Mouse (Mus musculus) c-Kit-positive CD71-positive TER-119-negative erythroid progenitor cells, embryonic 14.5 days (primary cell): ENCODE measurements around the gene Zfyve1.
A peak's percentile ranks its signal among the peaks of the same experiment; 100 is the strongest.

Experiments
- DNase-seq: peaks from one replicate; pipeline ENCODE4 v3.0.0-alpha.2; 2013; ENCODE audit warnings: low read depth

Gene Zfyve1

GRCm38 (mm10) chr12:83580283-83580682, 16.7 kb downstream of the Zfyve1 start:
- no peak for DNase-seq

DNA sequence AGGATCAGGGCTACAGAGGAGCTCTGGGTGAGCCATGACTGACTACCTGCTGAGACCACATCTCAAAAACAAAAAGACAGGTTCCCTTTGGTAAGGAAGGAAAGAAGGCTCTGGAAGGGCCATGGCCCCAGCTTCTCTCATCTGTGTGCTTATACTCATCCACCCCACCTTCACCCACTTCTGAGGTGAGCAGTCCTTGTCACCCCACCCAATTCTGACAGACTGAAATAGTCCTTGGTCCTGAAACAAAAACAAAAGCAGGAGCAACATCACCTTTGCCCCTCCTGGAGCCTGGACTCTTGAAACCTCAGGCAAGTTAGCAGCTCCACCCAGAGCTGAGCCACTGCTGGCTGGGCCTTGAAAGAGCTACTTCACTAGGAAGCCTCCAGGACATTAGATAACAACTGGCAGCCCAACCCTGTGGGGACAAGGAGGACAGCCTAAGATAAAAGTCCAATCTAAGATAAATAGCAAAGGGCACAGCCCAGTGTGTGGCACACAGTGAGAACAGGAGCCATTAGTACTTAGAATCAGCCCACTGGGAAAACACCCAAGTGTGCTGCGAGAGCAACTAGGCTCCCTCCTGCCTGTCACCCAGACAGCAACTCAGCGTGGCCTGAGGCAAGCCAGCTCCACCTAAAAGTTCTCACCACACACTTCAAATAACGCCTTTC, 18.0 kb downstream of the Zfyve1 start:
- DNase-seq, result peak; percentile 87

DNA sequence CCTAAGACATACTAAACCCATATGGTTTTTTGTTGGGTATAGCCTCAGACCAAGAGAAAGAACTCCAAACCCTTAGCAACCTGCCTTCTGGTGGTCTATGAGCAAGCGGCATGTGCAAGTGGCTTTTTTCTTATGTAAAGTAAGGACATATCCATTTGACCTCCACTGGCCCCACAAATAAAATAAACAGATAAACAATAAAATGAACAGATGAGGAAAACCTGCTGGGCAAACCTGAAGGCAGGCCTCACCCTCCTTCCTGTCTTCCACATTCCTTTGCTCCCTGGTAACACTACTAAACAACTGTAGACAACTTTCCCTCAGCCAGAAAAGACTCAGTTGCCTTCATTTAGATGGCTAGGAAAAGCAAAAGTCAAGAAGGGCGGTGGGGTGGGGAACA, 18.7 kb downstream of the Zfyve1 start:
- DNase-seq, result no peak

GRCm38 (mm10) chr12:83577445-83577844, 19.6 kb downstream of the Zfyve1 start:
- DNase-seq, result no peak

GRCm38 (mm10) chr12:83572717-83573116, 24.3 kb downstream of the Zfyve1 start:
- no peak for DNase-seq

DNA sequence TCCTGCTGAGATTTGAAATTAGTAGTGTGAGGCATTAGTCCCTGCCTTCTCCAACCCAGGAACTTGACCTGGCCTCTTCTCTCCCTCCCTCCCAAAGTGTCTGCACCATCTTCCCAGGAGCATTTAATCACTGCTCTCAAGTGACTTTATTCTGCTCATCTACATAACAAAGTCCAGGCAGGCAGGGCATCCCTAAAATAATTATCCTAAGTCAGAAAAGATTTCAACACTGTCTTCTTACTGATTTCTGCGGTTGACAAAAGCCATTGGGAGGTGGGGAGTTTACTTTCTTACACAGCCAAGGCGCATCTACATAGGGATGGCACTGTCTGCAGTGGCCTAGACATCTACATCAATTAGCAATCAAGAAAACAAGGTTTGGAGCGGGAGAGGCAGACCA, 27.2 kb downstream of the Zfyve1 start:
- no peak for DNase-seq

DNA sequence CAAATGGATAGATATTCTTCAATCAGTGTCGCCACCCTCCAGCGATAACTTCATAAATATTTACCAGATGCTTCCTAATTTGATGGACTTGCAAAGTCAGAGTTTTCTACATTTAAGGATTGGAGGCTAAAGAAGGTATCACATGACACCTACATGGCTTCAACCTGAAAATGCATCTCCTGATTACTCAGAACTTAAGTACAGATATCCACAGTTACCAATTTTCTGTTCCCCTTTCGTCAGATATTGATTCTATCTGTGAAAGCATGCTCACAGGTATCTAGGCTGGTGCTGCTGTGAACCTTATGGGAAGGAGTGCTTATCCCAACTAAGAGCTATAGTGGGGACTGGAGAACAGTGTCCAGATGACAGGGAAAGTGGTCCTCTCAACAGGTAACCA, 34.4 kb downstream of the Zfyve1 start:
- DNase-seq, result no peak

GRCm38 (mm10) chr12:83560189-83560588, 36.8 kb downstream of the Zfyve1 start:
- peak; percentile 50 for DNase-seq

DNA sequence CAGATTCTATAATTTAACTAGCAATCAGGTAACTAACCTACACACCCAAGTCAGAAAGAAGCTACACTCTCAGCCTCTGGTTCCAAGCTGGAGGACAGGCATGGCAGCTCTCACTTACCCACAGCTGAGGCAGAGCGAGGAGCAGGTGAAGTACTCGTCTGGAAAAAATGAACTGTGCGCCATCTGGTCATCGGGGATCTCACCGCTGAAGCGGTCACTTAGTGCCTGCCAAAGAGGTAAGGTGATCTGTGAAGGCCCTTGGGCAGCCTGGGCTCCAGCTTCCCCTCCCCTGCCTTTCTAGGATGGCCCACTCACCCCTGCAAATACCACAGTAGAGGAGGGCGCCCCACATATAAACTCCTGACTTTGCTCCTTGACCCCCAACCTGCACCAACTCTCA, 38.5 kb downstream of the Zfyve1 start:
- no peak for DNase-seq

GRCm38 (mm10) chr12:83555605-83556004, 41.4 kb downstream of the Zfyve1 start:
- DNase-seq, result no peak

GRCm38 (mm10) chr12:83553816-83554215, 43.2 kb downstream of the Zfyve1 start:
- no peak for DNase-seq

- no peak for DNase-seq
These were observed 45.7 kb downstream of the Zfyve1 start for GRCm38 (mm10) chr12:83551305-83551704.

- no peak for DNase-seq
These were observed 52.2 kb downstream of the Zfyve1 start for GRCm38 (mm10) chr12:83544791-83545190.

DNA sequence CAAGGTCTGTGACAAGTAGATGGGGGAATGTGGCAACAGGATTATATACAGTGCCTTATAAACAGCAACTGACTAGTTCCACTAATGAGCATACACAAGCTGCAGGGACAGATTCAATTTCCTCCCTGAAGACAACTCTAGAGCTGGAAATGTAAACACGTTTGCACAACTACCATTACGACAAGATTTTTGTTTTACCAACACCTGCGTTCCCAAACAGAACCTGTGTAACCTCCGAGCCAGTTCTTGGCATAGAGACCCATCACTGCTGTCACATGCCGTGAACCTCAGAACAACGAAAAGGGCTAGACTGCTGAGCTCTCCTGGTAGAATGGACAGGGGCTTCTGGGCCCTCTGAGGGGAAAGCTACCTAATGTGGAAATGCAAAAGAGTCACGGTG, 53.0 kb downstream of the Zfyve1 start:
- no peak for DNase-seq

DNA sequence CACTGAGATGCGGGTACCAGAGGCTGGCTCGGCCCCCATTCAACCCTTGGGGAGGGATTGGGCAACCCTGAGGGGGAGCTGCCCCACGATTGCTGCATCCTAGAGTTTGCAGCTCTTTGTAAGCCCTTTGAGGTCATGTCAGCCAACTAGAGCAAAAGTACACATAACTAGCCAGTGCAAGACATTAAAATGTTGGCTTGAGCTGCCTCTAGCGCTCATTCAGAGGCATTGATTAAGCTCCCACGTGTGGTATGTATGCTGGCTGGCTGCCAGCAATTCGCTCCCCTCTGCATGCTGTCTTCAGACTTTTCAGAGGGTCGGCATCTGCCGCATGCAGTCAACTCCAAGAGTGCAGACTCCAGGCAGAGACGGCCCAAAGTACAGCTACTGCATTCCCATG, 61.0 kb downstream of the Zfyve1 start:
- DNase-seq, result no peak

GRCm38 (mm10) chr12:83535428-83535827, 61.6 kb downstream of the Zfyve1 start:
- no peak for DNase-seq

GRCm38 (mm10) chr12:83534190-83534589, 62.8 kb downstream of the Zfyve1 start:
- DNase-seq, result no peak

- no peak for DNase-seq
These were observed 64.1 kb downstream of the Zfyve1 start for GRCm38 (mm10) chr12:83532966-83533365.

- DNase-seq, result no peak
These were observed 65.0 kb downstream of the Zfyve1 start for GRCm38 (mm10) chr12:83531992-83532391.

DNA sequence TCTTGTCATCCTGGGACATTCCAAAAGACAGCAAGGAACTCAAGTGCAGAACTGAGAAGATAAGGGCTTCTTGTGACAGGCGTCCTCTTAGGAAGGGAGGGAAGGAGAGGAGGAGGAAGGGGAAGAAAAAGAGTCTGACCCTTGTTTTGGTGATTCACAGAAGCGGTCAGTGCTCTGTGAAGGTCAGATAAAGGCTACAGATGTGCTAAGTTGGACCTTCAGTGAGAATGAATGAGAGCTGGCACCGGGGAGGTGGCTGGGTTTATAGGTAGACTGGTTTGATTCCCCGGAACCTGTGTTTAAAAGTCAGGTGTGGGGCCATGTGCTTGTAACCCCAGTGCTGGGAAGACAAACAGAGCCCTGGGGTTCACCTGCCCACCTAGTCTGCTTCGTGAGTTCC, 68.4 kb downstream of the Zfyve1 start:
- no peak for DNase-seq

GRCm38 (mm10) chr12:83527816-83528215, 69.2 kb downstream of the Zfyve1 start:
- no peak for DNase-seq

DNA sequence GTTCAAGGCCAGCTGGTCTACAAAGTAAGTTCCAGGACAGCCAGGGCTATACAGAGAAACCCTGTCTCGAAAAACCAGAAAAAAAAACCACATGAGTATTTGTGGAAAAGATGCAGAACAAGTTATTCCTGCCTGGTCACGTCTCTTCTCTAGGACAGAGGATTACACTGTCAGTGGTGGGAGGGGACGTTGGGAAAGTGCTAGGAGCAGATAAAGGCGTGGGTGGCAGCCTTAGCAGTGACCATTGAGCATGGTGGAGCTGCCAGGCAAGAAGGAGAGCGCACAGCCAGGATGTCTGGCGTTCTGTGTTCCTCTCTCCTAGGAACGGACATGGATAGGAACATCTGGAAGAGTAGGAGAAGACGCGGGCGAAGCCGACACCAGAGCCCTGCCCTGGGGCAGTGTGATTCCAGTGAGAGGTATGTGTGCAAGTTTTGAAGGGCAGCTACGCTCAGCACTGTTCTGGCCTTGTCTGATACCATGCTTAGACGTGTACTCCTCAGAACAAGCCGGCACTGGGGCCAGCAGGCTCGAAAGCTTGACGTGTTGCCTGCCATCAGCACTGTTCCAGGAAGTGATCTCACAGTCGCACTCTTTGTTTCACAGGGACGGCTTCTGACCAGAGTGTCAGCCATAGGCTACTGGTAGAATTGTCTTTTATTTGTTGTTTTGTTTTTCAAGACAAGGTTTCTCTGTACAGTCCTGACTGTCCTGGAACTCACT, 71.0 kb downstream of the Zfyve1 start:
- DNase-seq, result no peak

DNA sequence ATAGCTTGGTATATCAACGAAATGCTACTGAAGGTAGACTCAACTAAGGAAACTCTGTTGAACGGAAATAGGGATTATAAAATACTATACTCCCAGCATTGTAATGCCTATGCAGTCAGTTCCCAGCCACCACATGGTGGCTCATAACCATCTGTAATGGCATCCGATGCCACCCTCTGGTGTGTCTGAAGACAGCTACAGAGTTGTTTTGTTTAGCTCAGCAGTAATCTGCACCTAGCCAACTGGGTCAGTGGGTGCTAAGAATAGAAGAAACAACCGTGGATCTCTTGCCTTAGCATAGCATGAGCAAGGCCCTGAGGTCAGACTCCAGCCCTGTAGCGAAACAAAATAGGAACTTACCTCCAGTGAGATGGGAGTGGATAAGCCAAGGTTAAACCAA, 72.7 kb downstream of the Zfyve1 start:
- DNase-seq, result no peak

GRCm38 (mm10) chr12:83523892-83524291, 73.1 kb downstream of the Zfyve1 start:
- no peak for DNase-seq
